Mouse (Mus musculus): ENCODE data around the gene Mettl7b. TPM values are rescaled to one million over a fixed set of nuclear protein-coding genes. Genes with fewer than 3 reads are reported as not detected.

Gene Mettl7b
- polyA plus RNA-seq, 1 experiment from 2014 or later = 0.13 TPM

Other genes with a start within 250 kb of the Mettl7b start
- 9.3 and 10.4 TPM in 2 replicates for gene Dgka, start 216.1 kb downstream of the Mettl7b start, polyA plus RNA-seq (2016; fragmentation: Nextera tagmentation; extraction: Ambion mirVana)
- 48.9 and 53.1 TPM in 2 replicates for gene Pym1, start 213.1 kb downstream of the Mettl7b start, polyA plus RNA-seq (2016; fragmentation: Nextera tagmentation; extraction: Ambion mirVana)
- 0.42 and 0.93 TPM in 2 replicates for gene Mmp19, start 170.1 kb downstream of the Mettl7b start, polyA plus RNA-seq (2016; fragmentation: Nextera tagmentation; extraction: Ambion mirVana)
- gene Dnajc14, start 156.9 kb downstream of the Mettl7b start, polyA plus RNA-seq (2016; fragmentation: Nextera tagmentation; extraction: Ambion mirVana) = 55.6 and 60.5 TPM in 2 replicates
- gene Tmem198b, start 156.6 kb downstream of the Mettl7b start, polyA plus RNA-seq (2016; fragmentation: Nextera tagmentation; extraction: Ambion mirVana) = 24.8 and 25.7 TPM in 2 replicates
- gene Sarnp, start 143.7 kb downstream of the Mettl7b start, polyA plus RNA-seq (2016; fragmentation: Nextera tagmentation; extraction: Ambion mirVana) = 227 and 230 TPM in 2 replicates
- 31.5 and 35.5 TPM in 2 replicates for gene Ormdl2, start 139.3 kb downstream of the Mettl7b start, polyA plus RNA-seq (2016; fragmentation: Nextera tagmentation; extraction: Ambion mirVana)
- 10.8 and 11.9 TPM in 2 replicates for gene Gdf11, start 69.3 kb downstream of the Mettl7b start, polyA plus RNA-seq (2016; fragmentation: Nextera tagmentation; extraction: Ambion mirVana)
- gene Cd63, start 60.0 kb downstream of the Mettl7b start, polyA plus RNA-seq (2016; fragmentation: Nextera tagmentation; extraction: Ambion mirVana) = 459 and 465 TPM in 2 replicates
- 14.2 and 14.7 TPM in 2 replicates for gene Rdh5, start 38.1 kb downstream of the Mettl7b start, polyA plus RNA-seq (2016; fragmentation: Nextera tagmentation; extraction: Ambion mirVana)
- gene Bloc1s1, start 37.0 kb downstream of the Mettl7b start, polyA plus RNA-seq (2016; fragmentation: Nextera tagmentation; extraction: Ambion mirVana) = 210 and 215 TPM in 2 replicates
- 5.2 TPM in 2 replicates for gene Itga7, start 27.2 kb downstream of the Mettl7b start, polyA plus RNA-seq (2016; fragmentation: Nextera tagmentation; extraction: Ambion mirVana)
- gene Olfr9, start 28.4 kb upstream of the Mettl7b start, polyA plus RNA-seq (2016; fragmentation: Nextera tagmentation; extraction: Ambion mirVana) = not detected in 2 replicates
- gene Olfr763, start 49.8 kb upstream of the Mettl7b start, polyA plus RNA-seq (2016; fragmentation: Nextera tagmentation; extraction: Ambion mirVana) = not detected in 2 replicates
- not detected in 2 replicates for gene Olfr764-ps1, start 78.9 kb upstream of the Mettl7b start, polyA plus RNA-seq (2016; fragmentation: Nextera tagmentation; extraction: Ambion mirVana)
- gene Olfr765, start 89.0 kb upstream of the Mettl7b start, polyA plus RNA-seq (2016; fragmentation: Nextera tagmentation; extraction: Ambion mirVana) = not detected in 2 replicates
- not detected in 2 replicates for gene Olfr766-ps1, start 108.0 kb upstream of the Mettl7b start, polyA plus RNA-seq (2016; fragmentation: Nextera tagmentation; extraction: Ambion mirVana)
- gene Olfr767, start 121.9 kb upstream of the Mettl7b start, polyA plus RNA-seq (2016; fragmentation: Nextera tagmentation; extraction: Ambion mirVana) = not detected in 2 replicates
- gene Olfr768, start 138.4 kb upstream of the Mettl7b start, polyA plus RNA-seq (2016; fragmentation: Nextera tagmentation; extraction: Ambion mirVana) = not detected in 2 replicates
- not detected in 2 replicates for gene Olfr769, start 156.9 kb upstream of the Mettl7b start, polyA plus RNA-seq (2016; fragmentation: Nextera tagmentation; extraction: Ambion mirVana)
- gene Olfr770, start 178.0 kb upstream of the Mettl7b start, polyA plus RNA-seq (2016; fragmentation: Nextera tagmentation; extraction: Ambion mirVana) = not detected in 2 replicates
- not detected in 2 replicates for gene Olfr771, start 203.8 kb upstream of the Mettl7b start, polyA plus RNA-seq (2016; fragmentation: Nextera tagmentation; extraction: Ambion mirVana)
- not detected in 2 replicates for gene Olfr772, start 216.9 kb upstream of the Mettl7b start, polyA plus RNA-seq (2016; fragmentation: Nextera tagmentation; extraction: Ambion mirVana)
- gene Olfr773, start 226.4 kb upstream of the Mettl7b start, polyA plus RNA-seq (2016; fragmentation: Nextera tagmentation; extraction: Ambion mirVana) = not detected in 2 replicates